Mouse (Mus musculus): Measurements from ENCODE around the gene Usp33. TPM values are rescaled to one million over a fixed set of nuclear protein-coding genes. Genes with fewer than 3 reads are reported as not detected.

Usp33 gene
- polyA plus RNA-seq, 1 experiment = 44.5 TPM

DNA sequence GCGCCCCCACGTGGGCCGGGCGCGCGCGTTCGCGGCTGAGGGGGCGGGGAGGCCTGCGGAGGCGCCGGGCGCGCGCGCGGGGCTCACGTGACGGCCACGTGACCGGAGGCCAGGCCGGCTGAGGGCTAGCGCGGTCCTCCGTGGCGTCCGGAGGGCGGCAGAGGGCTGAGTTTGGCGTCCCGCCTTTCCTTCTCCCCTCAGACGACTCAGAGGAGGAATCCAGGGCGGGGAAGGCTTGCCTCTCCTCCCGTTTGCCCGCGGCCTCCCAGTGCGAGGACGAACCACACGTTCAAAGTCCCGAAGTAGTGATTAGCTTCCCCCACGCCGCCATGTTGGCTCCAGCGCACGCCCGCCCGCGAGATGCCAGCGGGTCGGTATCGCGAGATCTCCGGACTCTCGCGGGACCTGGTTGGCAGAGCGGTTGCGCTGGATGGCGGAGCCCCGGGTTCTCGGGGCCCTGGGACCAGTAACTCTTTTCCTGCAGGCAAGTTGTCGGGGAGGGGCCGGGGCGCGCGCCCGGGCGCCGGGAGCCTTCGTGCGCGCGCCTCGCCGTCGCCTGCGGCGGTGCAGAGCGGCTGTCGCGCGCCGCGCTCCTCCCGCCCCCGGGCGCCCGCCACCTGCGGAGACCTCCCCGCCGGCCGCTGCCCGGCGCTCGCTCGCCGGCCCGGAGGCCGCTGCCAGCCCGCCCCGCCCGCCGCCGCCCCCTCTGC is 50.2 kb downstream of the Usp33 start:
- Histone ChIP-seq H3K9me3 (replicated peaks; ENCODE audit: control insufficient read depth, insufficient read depth, low read length, poor library complexity, severe bottlenecking) (no peaks in the 10 kb centered on the region), H3K4me3 (ENCODE audit: low read depth, low read length) (peak overlapping the region; percentile 85), H3K27ac (ENCODE audit: insufficient read depth, low read length) (peak overlapping the region; percentile 77), H3K27me3 (ENCODE audit: control insufficient read depth, insufficient read depth, low read length, poor library complexity, severe bottlenecking) (no peaks in the 10 kb centered on the region), H3K9ac (ENCODE audit: low read depth, poor library complexity, severe bottlenecking) (peak overlapping the region; percentile 68), H3K4me1 (ENCODE audit: control insufficient read depth, insufficient read depth, low read length) (peaks cover 7% of the 10 kb centered on the region), H3K36me3 (ENCODE audit: control insufficient read depth, insufficient read depth, low read length, poor library complexity, severe bottlenecking) (peaks cover 2% of the 10 kb centered on the region; the same call in 1 of the 2 replicates)
- TF ChIP-seq EP300 (IDR thresholded peaks at IDR 0.05; ENCODE audit: insufficient read depth, low read depth, low read length) = no peak
- TF ChIP-seq POLR2A (IDR thresholded peaks at IDR 0.05; ENCODE audit: insufficient read depth, low read length) = no peak
- no peak for TF ChIP-seq CTCF (IDR thresholded peaks at IDR 0.05; ENCODE audit: low read depth, low read length)

- peak overlapping the region; percentile 85 for H3K4me3 ChIP-seq (ENCODE audit: low read depth, low read length)
- H3K36me3 ChIP-seq (ENCODE audit: control insufficient read depth, insufficient read depth, low read length, poor library complexity, severe bottlenecking) = no peaks in the 10 kb centered on the region
- H3K4me1 ChIP-seq (ENCODE audit: control insufficient read depth, insufficient read depth, low read length) = peaks cover 8% of the 10 kb centered on the region
- no peaks in the 10 kb centered on the region for H3K9me3 ChIP-seq (replicated peaks; ENCODE audit: control insufficient read depth, insufficient read depth, low read length, poor library complexity, severe bottlenecking)
- H3K27me3 ChIP-seq (ENCODE audit: control insufficient read depth, insufficient read depth, low read length, poor library complexity, severe bottlenecking) = no peaks in the 10 kb centered on the region
- TF ChIP-seq CTCF (IDR thresholded peaks at IDR 0.05; ENCODE audit: low read depth, low read length) (no peak), POLR2A (IDR thresholded peaks at IDR 0.05; ENCODE audit: insufficient read depth, low read length) (no peak), EP300 (IDR thresholded peaks at IDR 0.05; ENCODE audit: insufficient read depth, low read depth, low read length) (no peak)
- peak overlapping the region; percentile 7; the same call in 1 of the 2 replicates for H3K27ac ChIP-seq (ENCODE audit: insufficient read depth, low read length)
- H3K9ac ChIP-seq (ENCODE audit: low read depth, poor library complexity, severe bottlenecking) = peak overlapping the region; percentile 68
Measured at GRCm38 (mm10) chr3:152396988-152397314, 50.7 kb downstream of the Usp33 start.

DNA sequence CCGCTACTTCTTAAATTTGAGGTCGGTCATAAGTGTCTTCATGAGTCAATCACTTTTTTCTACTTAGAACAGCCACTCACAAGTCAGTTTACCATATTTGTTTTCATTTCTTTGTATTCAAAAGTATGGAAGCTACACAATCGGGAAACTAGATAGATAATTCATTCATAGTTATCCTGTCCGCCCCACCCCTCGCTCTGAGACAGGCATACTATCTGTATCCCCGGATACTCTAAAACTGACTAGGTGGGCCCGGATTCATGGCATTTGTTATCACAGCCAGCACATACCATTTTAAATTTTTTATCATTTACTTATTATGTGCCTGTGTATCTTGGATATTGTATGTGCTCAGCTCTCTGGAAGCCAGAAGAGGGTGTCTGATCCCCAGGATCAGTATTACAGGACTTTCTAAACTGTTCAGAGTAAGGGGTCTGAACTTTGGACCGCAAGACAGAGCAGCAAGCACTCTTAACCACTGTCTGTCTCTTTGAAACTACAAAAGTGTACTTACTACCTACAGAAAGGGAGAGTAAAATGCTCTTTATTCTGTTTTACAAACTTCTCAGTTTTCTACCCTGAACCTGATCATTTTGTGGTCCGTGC is 51.2 kb downstream of the Usp33 start:
- no peaks in the 10 kb centered on the region for H3K36me3 ChIP-seq (ENCODE audit: control insufficient read depth, insufficient read depth, low read length, poor library complexity, severe bottlenecking)
- peak overlapping the region; percentile 68 for H3K9ac ChIP-seq (ENCODE audit: low read depth, poor library complexity, severe bottlenecking)
- peak overlapping the region; percentile 54 for H3K4me3 ChIP-seq (ENCODE audit: low read depth, low read length)
- H3K27ac ChIP-seq (ENCODE audit: insufficient read depth, low read length) = no peak overlapping the region
- H3K9me3 ChIP-seq (replicated peaks; ENCODE audit: control insufficient read depth, insufficient read depth, low read length, poor library complexity, severe bottlenecking) = no peaks in the 10 kb centered on the region
- TF ChIP-seq EP300 (IDR thresholded peaks at IDR 0.05; ENCODE audit: insufficient read depth, low read depth, low read length) (no peak), POLR2A (IDR thresholded peaks at IDR 0.05; ENCODE audit: insufficient read depth, low read length) (no peak), CTCF (IDR thresholded peaks at IDR 0.05; ENCODE audit: low read depth, low read length) (no peak)
- no peaks in the 10 kb centered on the region for H3K27me3 ChIP-seq (ENCODE audit: control insufficient read depth, insufficient read depth, low read length, poor library complexity, severe bottlenecking)
- peaks cover 10% of the 10 kb centered on the region for H3K4me1 ChIP-seq (ENCODE audit: control insufficient read depth, insufficient read depth, low read length)

DNA sequence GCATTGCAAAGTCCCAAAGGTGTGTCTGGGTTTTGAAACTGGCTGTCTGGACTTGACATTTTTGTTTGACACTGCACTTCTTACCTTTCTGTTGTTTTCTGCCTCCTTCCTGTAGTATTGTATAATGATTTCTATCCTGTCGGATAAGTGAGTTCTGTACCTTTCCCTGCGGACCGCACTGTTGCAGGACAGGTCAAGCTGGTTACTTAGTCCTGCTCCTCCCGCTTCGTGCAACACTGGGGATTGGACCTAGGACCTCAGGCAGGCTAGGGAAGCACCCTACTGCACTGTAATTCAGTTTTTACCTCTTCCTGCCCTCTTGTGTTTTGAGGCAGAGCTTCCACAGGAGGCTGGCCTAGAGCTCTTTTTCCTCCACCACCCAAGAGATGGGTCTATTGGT is 54.2 kb downstream of the Usp33 start:
- TF ChIP-seq CTCF (IDR thresholded peaks at IDR 0.05; ENCODE audit: low read depth, low read length) (no peak), EP300 (IDR thresholded peaks at IDR 0.05; ENCODE audit: insufficient read depth, low read depth, low read length) (no peak), POLR2A (IDR thresholded peaks at IDR 0.05; ENCODE audit: insufficient read depth, low read length) (no peak)
- Histone ChIP-seq H3K36me3 (ENCODE audit: control insufficient read depth, insufficient read depth, low read length, poor library complexity, severe bottlenecking) (no peaks in the 10 kb centered on the region), H3K4me1 (ENCODE audit: control insufficient read depth, insufficient read depth, low read length) (peaks cover 14% of the 10 kb centered on the region), H3K4me3 (ENCODE audit: low read depth, low read length) (no peak overlapping the region), H3K27ac (ENCODE audit: insufficient read depth, low read length) (peak overlapping the region; percentile 3; the same call in 1 of the 2 replicates), H3K9ac (ENCODE audit: low read depth, poor library complexity, severe bottlenecking) (no peak overlapping the region), H3K9me3 (replicated peaks; ENCODE audit: control insufficient read depth, insufficient read depth, low read length, poor library complexity, severe bottlenecking) (no peaks in the 10 kb centered on the region), H3K27me3 (ENCODE audit: control insufficient read depth, insufficient read depth, low read length, poor library complexity, severe bottlenecking) (no peaks in the 10 kb centered on the region)

DNA sequence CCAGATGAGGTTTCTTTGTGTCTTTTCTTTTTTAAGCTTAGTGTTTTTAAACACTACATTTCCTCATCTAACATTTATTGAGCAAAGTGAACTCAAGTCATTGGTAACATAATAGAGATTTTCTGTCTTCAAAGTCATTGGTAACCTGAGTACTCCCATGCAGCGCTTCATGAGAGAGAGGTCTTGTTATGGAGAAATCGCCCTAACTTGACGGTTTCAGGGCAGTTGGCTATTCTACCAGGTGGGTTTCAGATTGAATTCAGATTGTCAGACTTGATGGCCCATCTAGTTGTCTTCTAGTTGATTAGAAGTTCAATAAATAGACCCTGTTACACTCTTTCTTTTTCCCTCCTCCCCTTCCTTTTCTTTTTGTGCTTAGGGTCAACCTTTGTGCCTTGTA is 54.6 kb downstream of the Usp33 start:
- Histone ChIP-seq H3K27ac (ENCODE audit: insufficient read depth, low read length) (0 out of 2 replicates have a peak overlapping the region, but pooled peaks have one; percentile 3), H3K9me3 (replicated peaks; ENCODE audit: control insufficient read depth, insufficient read depth, low read length, poor library complexity, severe bottlenecking) (no peaks in the 10 kb centered on the region), H3K9ac (ENCODE audit: low read depth, poor library complexity, severe bottlenecking) (no peak overlapping the region), H3K27me3 (ENCODE audit: control insufficient read depth, insufficient read depth, low read length, poor library complexity, severe bottlenecking) (no peaks in the 10 kb centered on the region), H3K4me3 (ENCODE audit: low read depth, low read length) (no peak overlapping the region), H3K36me3 (ENCODE audit: control insufficient read depth, insufficient read depth, low read length, poor library complexity, severe bottlenecking) (no peaks in the 10 kb centered on the region), H3K4me1 (ENCODE audit: control insufficient read depth, insufficient read depth, low read length) (peaks cover 14% of the 10 kb centered on the region)
- TF ChIP-seq POLR2A (IDR thresholded peaks at IDR 0.05; ENCODE audit: insufficient read depth, low read length) (no peak), EP300 (IDR thresholded peaks at IDR 0.05; ENCODE audit: insufficient read depth, low read depth, low read length) (no peak), CTCF (IDR thresholded peaks at IDR 0.05; ENCODE audit: low read depth, low read length) (no peak)

All from ES-Bruce4 (cell line).